9 mouse cellular contexts compared by ENCODE assay signal in genomic region chr17:73008901-73009300, GRCm38 (mm10).
DNase-seq lines count a peak whose midpoint lies in the region; ATAC-seq lines count a peak whose summit lies in the region.
"Had no signal": no experiment of that assay in that cellular context is flagged by ENCODE, and none has a peak within 500 bp of the region (broad histone marks: within the 10 kb centered on the region; RNA-seq: fewer than 3 reads in every experiment).

No protein-coding gene starts in this region.

- no peaks in the 10 kb centered on the region for H3K9me3 ChIP-seq in liver, embryonic 11.5 days (ENCODE audit: control insufficient read depth, low read length)
- no peaks in the 10 kb centered on the region for H3K9me3 ChIP-seq in heart, embryonic 10.5 days
- H3K9me3 ChIP-seq: neural tube, embryonic 12.5 days had no signal

- no peaks in the 10 kb centered on the region for H3K27me3 ChIP-seq in liver, embryonic 11.5 days (replicated peaks; ENCODE audit: control insufficient read depth, insufficient read depth, low read length)
- H3K27me3 ChIP-seq in heart, embryonic 10.5 days (ENCODE audit: insufficient read depth, poor library complexity, severe bottlenecking) = no peaks in the 10 kb centered on the region
- H3K27me3 ChIP-seq: neural tube, embryonic 12.5 days had no signal

- 37% methylated on average over 4 of the region's 4 CpGs for WGBS in liver, embryonic 11.5 days
- 59% methylated on average over 4 of the region's 4 CpGs for WGBS in heart, embryonic 10.5 days

- no peak overlapping the region for H3K4me2 ChIP-seq in liver, embryonic 11.5 days
- H3K4me2 ChIP-seq: neural tube, embryonic 12.5 days had no signal

- H3K27ac ChIP-seq in liver, embryonic 11.5 days (ENCODE audit: low read depth, low read length) = no peak overlapping the region
- peak overlapping the region; percentile 36; the same call in 1 of the 2 replicates for H3K27ac ChIP-seq in heart, embryonic 10.5 days
- H3K27ac ChIP-seq: neural tube, embryonic 12.5 days had no signal

- peak; percentile 39 for DNase-seq in liver
- DNase-seq in liver, embryonic 11.5 days (ENCODE audit: low spot score) = no peak
- peak; percentile 64 for DNase-seq in R1 (ENCODE audit: low read depth, low spot score)
- DNase-seq in cerebellum, postnatal 10 days = peak; percentile 68 to 77
- no peak for DNase-seq in heart, embryonic 10.5 days (ENCODE audit: low spot score)
- peak; percentile 27 to 36 for DNase-seq in layer of hippocampus, postnatal 36 days
- peak; percentile 61 for DNase-seq in thymus, postnatal 14 days

- no peaks in the 10 kb centered on the region for H3K36me3 ChIP-seq in liver, embryonic 11.5 days (ENCODE audit: control insufficient read depth, insufficient read depth, low read length)
- no peaks in the 10 kb centered on the region for H3K36me3 ChIP-seq in heart, embryonic 10.5 days
- H3K36me3 ChIP-seq: neural tube, embryonic 12.5 days had no signal

- H3K4me1 ChIP-seq in liver, embryonic 11.5 days (replicated peaks; ENCODE audit: control insufficient read depth, insufficient read depth, low read length) = no peaks in the 10 kb centered on the region
- H3K4me1 ChIP-seq in heart, embryonic 10.5 days = peaks cover 51% of the 10 kb centered on the region
- H3K4me1 ChIP-seq: neural tube, embryonic 12.5 days had no signal

- no peak overlapping the region for H3K9ac ChIP-seq in liver, embryonic 11.5 days (ENCODE audit: low read depth, low read length)
- H3K9ac ChIP-seq: neural tube, embryonic 12.5 days had no signal

- H3K4me3 ChIP-seq in liver, embryonic 11.5 days (ENCODE audit: low read depth, low read length) = no peak overlapping the region
- no peak overlapping the region for H3K4me3 ChIP-seq in heart, embryonic 10.5 days
- H3K4me3 ChIP-seq: neural tube, embryonic 12.5 days had no signal

- no peak for ATAC-seq in liver, embryonic 11.5 days (replicated peaks; ENCODE audit: low FRiP score)
- ATAC-seq in monocyte, adult 5-6 weeks (replicated peaks; ENCODE audit: insufficient number of reproducible peaks, low FRiP score, low TSS enrichment, poor library complexity, severe bottlenecking) = peak; percentile 75

Comparison
In these comparisons a context has a peak if more than half of its experiments do, and no peak if none do; other contexts are left out.
1. DNase-seq: peak in liver (single experiment), R1 (single experiment), cerebellum, postnatal 10 days (2 of 2), layer of hippocampus, postnatal 36 days (2 of 2) and thymus, postnatal 14 days (single experiment); none in liver, embryonic 11.5 days (single experiment) and heart, embryonic 10.5 days (single experiment).